Mouse (Mus musculus): ENCODE results near the gene Zbtb16.
A peak's percentile ranks its signal among the peaks of the same experiment; 100 is the strongest.

The Zbtb16 gene

DNA sequence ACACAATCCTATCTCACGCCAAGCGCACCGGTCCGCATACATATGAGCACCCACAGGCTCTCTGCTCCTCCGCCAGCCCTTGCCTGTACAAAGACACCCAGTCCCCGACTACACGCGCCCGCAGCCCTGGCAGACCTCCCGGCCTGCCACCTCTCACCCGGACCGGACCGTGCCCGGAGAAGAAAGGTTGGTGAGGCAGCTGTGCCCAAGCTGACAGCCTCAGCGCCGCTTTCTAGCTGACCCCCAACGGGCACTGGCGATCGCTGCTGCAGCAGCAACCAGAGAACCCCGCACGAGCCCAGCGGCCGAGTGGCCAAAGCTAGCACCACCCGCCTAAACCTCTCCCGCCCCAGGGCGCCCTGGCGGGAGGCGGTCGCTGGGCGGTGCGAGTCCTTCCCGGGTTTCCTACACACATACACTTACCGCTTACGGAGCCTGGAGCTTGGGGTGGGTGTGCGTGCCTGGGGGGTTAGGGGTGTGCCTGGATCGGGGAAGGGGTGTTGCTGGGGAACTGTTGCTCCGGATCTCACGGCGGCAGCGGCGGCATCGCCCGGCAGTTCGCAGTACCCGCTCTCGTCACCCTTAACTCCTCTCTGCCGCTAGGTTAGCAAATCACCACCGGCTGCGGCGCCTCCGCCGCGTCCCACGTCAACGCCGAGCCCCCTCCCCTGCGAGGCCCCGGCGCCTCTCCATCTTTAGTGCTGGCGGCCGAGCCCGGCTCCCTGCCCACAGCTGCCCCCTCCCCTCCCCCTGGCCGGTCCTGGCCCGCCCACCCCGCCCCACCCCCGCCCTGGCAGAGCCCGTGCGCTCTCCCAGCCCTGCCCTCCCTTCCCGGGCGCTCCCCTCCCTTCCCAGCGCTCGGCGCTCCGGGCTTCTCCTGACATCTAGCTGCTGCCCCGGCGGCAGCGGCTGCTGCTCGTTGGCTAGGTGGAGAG is at the start of gene Zbtb16:
Gene Zbtb16, minus strand, starts transcription at position 592 of the 935 bp plus-strand sequence.
- no peak for DNase-seq (ENCODE audit: low read depth)

DNA sequence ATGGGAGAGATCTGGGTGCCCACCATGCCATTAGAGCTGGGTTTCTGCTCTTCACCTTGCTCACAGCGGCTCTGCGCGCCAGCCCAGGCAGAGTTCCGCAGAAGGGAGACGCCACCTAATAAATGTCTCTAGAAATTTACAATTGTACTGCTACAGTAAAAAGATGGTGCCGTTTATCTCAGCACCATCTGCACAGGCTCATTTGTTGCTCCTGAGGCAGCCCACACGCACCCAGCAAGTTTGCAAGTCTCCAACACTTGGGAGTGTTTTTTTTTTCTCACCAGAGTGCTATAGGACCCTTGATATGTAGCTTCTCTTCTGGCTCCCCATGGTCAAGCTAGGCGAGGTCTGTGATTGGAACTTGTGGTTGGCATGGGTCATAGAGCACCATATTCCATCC is 36.9 kb upstream of the Zbtb16 start:
- DNase-seq (ENCODE audit: low read depth), result no peak

DNA sequence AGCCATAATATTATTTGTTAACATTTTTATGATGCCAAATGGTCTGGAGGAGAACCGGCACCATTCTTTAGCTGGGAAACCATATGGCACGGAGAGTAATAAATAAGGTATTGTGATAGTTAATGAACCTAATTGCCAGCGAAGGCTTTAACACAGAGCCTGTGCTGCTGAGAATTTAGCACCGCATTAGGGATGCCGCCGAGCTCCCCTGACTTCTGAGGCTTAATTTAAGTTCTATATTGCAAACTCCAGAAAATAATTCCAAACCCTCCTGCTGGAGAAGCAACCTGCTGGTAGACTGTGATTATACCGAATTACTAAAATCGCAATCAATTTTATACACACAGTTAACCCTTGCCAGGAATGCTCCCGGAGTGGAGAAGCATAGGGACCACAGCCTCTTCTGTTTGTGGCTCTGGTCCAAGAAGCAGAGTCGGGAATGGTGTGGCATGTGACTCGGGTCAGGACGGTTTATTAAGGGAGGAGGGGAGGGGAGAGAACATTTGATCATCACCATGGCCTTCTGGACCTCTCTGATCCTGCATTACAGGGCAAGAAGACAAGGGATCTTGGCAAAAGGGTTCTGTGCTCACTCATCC is 30.6 kb upstream of the Zbtb16 start:
- no peak for DNase-seq (ENCODE audit: low read depth)

DNA sequence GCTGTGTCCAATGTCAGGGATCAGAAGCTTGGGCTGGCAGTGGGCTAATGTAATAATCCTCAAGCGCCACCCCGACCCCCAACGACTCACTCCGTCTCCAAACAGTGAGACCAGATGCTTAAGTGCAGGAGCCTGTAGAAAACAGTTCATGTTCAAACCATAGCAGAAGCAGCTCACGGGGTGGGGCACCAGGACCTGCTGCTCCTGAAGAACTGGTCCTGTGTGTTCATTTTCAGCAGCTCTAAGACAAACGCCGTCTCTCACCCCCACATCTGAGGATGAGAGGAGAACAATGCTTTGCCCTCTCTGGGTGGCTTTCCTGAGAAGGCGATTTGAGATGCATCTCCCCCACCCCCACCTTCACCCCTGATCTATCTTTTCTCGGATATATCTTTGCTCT is 29.2 kb upstream of the Zbtb16 start:
- DNase-seq (ENCODE audit: low read depth), result no peak

DNA sequence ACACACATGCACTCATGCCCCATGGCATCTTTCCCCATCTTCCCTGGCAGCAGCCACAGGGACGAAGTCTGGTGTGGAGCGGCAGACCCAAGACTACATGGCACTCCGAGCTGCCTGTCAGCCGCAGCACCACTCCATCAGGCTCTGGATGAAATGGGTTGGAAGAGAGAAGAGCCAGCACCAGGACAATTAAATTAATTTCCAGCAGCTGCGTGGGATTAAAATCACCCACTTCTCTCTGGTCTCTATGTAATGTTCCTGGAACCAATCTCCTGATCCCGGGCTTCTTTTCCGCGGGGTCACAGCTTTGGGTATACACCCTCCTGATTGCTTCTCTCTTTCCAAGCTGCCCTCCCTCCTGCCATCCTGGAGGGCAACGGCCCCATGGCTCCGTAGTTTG is 25.5 kb upstream of the Zbtb16 start:
- no peak for DNase-seq (ENCODE audit: low read depth)

DNA sequence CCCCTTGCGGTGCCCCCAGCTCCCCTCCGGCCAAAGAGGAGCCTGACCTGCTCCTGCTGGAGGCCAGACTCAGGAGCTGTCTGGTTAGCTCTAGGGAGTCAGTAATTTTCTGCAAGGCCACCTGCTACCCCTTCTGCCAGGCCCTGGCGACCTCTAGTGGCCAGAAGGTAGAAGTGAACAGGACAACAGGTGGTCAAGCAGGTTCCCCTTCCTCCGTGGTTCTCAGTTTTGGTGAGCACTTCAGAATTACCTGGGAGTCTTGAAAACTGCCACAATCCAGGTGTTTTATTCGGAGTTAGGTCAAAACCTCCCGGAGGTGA is 24.5 kb upstream of the Zbtb16 start:
- peak; percentile 64 for DNase-seq (ENCODE audit: low read depth)

DNA sequence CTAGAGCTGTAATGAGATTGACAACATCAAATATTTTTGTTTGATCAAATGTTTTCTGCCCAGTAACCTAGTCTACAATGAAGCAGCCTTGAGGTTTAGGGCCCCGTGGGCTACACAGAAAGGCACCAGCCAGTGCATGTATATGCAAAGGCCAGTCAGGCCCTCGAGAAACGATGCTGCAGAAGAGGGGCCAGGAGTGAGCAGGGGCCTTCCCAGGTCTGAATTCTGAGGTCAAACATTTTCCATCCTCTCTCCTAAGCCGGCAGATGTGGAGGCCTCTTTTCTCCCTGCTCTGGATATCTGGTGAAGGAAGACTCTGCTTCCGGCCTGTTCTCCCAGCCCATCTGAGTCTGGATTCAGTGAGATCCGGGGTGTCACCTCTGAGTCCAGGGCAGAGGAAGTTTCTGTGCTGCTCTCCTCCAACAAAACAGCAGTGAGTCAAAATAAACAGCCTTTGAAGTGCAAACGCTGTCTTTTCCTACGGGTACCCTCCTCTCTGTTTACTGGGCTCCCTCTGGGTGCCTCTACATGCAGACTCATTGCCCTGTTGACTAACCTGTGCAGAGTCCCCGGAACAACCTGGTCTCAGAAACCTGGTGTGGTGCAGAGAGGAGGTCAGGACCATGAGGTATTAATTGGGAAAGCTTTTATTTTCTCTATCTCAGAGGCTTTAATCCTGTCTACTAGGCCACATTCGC is 24.0 kb upstream of the Zbtb16 start:
- no peak for DNase-seq (ENCODE audit: low read depth)

DNA sequence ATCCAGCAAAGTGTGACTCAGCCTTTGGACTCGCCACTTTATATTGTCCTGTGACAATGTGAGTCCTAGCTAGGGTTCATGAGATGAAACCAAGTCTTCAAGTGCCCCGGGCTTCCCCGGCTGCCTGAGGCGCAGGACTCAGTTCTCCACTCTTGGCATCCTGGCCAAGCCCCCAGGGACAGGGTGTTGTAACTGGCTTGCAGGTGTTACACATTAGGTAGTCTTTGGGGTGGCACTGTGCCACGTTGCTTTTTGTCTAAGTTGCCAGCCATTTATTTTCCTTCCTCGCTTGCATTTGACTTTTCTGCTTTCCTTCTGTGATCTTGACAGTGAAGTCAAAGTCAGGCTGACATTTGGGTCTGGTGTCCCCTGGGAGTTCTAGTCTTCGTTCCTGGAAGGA is 21.9 kb upstream of the Zbtb16 start:
- DNase-seq (ENCODE audit: low read depth), result no peak

DNA sequence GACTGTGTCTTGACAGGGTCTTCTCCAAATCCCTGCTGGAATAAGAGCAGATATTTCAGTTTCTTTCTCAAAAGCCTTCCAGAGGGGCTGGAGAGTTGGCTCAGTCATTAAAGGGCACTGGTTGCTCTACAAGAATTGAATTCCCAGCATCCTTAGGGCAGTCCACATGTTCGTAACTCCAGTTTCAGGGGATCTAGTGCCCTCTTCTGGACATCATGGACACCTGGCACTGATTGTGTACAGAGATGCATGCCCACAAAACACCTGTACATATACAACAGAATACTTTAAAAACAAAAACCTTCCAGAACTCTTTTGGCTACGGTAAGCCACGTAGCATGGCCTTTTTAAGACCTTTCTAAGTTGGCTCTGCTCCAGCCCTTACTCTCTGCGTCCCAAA is 20.2 kb upstream of the Zbtb16 start:
- DNase-seq (ENCODE audit: low read depth), result no peak

DNA sequence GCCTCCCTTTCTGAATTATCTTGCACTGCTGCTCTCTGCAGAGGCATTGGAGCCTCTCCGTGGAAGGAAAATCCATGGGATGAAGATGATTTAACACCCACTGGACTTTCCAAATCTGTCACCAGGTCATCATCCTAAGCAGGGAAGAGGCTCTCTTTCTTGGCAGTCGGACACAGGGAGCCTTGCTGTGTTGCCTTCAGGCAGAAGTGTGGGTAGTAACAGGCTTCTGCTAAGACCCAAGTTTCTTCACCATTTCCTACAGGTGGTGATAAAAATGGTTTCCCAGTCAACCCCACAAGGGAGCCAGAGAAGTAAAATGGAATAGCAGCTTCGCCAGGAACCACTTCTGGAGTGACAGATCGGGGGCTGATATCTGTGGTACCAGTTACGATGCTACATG is 13.5 kb upstream of the Zbtb16 start:
- DNase-seq (ENCODE audit: low read depth), result no peak

DNA sequence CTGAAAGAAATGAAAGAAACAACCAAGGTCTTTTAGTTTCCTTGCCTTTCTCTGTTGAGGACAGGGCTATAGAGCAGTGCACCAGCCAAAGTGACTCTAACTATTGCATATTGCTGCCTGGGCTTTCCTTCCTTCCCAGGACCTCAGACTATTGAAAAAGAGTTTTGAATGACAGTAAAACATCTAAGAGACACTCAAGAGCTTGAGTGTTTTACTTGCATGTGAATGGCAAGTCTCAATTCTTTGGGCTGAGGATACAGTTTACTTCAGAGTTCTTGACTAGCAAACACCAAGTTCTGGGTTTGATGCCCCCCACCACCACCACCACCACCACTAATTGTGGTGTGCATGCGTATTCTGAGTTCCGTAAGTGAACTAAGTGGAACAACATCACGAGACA is 3.5 kb upstream of the Zbtb16 start:
- DNase-seq (ENCODE audit: low read depth), result no peak

DNA sequence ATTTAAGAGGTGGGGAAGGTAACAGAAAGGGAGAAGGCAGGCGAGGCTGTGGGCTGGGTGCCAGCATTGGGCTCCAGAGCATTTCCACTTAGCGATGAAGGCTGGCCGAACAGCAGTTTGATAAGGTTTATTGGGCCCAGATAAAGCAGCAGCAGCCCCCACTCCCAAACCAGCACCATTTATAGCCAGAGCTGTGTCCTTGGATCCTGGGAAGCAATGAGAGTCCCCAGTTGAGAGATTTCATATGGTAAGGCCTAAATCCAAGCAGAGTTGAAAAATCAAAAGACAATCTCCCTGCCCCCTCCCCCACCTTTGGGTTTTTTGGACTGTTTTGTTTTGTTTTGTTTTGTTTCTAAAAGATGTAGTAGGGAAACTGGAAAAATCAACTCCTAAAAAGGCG is 2.3 kb upstream of the Zbtb16 start:
- no peak for DNase-seq (ENCODE audit: low read depth)

DNA sequence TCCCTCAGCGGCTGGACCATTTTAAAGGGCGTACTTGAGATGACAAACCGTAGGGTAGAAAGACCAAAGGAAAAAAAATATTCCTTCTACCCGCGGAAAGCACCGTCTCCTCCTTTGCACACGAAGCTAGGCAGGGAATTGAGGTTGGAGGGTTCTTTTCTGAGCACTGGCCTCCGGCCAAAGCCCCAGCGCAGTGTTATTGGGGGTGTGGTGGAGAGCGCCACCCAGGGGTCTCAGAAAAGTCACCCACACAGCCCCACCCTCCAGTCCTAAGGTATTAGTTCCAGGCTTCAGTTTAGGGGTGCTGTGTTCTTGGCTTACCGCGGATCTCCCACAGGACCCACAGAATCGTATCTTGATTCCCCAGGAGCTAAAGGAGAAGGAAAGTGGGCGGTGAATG is 1.2 kb upstream of the Zbtb16 start:
- no peak for DNase-seq (ENCODE audit: low read depth)

DNA sequence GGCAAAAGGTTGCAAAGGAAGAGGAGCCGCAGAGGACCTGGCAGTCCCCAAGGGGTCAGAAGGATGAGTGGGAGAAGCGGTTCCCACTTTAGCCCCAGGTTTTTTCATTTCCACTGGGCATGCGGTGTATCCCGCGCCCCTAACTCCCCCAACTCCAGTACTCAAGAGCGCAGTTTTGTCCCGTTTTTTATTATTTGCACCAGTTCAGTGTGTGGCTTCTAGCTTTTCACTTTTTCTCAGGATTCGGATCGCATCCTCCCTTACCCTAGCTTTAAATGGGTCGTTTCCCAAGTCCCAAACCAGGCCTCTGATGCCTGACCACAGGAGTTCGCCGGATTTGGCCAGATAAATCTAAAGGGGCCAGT is 526 bp upstream of the Zbtb16 start:
- DNase-seq (ENCODE audit: low read depth), result no peak

DNA sequence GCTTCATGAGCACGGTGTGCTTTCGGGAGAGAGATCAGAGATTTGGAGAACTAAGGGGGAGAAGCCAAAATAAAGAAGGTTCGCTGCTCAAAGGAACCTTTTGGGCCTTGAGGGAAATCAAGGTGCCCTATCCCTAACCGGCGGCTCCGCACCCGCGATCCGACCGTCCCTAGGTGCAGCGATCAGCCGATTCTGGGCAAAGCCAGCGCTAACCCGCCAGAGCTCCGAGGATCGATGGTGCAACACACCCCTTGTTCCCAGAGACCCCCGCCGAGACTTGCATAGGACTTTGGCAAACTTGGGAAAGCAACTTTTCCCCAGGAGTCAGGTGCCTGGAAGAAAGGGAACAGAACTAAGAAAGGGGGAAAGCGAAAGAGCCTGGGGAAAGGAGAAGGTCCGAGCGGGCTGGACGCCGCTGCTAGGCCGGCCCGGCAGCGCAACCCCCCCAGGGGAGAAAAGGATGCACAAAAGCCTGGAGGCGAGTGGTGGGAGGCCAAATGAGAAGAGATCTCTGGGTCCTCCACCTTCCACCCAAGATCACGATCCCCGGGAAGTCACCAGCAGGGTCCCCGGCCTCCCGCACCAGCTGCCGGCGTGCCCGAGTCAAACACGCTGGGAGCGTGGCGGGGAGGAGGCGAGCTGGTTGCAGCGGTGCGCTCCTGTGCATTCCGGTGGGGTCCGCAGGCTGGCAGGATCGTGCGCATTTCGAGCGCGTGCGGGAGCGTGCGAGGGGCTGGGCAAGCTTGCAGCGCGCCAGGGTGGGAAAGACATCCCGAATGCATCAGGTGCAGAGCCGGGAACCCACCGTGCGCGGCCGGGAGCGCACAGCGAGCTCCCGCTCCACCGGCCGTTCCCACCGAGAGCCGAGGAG is 1.2 kb downstream of the Zbtb16 start:
- no peak for DNase-seq (ENCODE audit: low read depth)

DNA sequence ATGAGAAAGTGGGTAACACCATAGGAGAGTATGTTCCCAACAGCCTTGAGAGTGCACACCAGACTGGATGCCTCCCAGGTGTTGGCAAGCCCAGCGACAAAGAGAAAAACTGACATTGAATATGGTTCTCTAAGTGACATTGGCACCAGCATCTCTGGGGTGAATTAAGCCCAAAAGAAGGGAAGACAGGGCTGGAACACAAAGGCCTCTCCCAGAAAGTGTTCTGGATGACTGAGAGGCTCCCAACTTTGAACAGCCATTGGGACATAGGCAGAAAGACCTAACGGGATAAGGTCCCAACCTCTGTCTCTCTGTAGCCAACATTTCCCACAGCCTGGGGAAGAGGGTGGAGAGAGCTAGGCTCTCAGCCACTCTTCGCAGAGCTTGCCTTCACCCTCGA is 2.0 kb downstream of the Zbtb16 start:
- DNase-seq (ENCODE audit: low read depth), result no peak

DNA sequence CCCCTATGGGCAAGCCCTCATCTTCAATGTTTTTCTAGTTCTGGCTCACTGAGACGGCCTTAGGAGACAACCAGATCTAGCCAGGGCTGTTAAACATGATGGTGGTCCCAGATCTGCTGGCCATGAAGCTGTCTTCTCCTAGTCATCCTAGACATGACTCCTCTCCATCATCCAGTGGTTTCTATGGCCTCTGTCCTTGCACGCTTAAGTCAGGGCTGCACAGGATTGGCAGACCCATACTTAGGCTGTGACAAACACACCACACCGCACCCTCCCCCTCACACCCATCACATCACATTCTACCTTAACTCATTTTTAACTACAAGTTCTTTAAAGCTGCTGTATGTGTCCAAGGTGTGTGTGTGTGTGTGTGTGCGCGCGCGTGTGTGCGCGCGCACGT is 2.5 kb downstream of the Zbtb16 start:
- DNase-seq (ENCODE audit: low read depth), result no peak

DNA sequence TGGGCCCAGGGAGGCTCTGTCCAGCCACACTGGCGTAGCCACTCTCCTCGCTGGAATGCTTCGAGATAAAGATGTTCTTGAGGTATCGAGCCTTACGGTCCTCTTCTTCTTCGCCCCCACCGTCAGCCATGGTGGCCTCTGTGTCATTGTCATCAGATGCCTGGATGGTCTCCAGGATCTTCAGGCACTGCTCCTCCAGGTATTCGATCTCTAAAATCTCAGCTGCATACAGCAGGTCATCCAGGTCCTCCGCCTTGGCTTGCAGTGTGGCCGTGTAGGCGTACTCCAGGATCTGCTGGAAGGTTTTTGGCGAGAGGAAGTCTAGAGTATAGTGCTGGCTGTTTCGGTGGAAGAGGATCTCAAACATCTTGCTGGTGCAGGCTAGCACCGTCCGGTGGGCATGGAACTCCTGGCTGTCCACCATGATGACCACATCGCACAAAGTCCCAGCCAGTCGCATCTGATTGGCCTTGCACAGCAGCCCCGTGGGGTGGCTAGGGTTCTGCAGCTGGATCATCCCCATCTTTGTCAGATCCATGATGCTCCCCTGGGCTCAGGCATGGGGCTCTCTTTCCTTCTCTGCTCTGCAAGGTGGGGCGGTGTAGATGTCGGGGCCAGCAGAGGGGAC is 3.4 kb downstream of the Zbtb16 start:
- DNase-seq (ENCODE audit: low read depth), result no peak

DNA sequence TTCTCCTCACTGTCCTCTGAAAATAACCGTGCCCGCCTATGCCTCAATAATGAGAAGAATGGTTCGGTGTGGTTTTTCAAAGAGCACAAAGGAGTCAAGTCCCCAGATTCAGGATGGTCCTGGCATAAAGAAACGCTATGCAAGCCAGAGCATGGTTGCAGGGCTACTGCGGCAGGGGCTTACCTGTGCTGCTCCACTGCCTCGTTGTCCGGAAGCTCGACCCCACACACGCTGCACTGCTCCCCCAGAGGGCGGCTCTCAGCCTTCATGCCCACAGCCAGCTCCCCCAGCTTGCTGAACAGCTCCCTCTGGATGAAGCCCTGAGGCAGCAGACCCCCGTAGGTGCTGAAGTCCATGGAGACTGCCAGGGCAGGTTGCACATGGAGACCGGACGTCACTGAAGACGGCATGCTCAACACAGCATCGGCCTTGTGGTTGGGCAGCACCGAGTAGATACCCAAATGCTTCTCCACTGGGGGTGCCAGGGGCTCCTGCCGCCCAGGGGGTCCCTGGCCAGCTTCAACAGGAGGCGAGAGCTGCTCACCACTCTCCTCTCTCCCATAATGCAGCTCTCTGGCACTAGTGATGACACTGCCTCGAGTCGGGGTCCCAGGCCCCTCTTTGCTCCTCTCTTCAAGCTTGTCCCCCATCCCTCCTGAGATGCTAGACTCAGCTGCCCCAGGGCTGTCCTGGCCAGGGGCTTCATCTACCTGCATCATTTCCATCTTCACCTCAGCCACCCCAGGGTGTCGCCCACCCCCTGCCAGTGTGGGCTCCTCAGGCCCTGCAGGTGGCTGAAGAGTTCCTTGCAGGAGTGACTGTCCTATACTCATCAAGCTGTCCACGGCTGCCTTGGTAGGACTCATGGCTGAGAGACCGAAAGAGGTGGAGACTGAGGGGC is 4.2 kb downstream of the Zbtb16 start:
- no peak for DNase-seq (ENCODE audit: low read depth)

DNA sequence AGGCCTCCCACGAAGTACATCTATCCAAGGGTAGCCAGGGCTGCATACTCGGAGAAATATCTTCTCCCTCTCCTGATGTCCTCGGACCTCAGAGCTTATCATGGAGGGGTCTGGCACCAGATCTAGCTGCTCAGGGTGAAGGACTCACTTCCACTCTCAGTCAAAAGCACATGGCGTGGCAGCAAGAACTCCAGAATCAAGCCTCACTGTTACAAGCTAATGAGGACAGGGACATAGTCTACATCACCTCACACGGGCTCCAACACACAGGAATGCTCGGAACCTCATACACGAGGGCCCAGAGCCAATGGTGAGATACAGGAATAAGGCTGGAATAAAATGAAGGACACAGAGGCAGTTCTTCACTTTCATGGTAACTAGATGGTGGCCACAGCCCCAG is 7.2 kb downstream of the Zbtb16 start:
- no peak for DNase-seq (ENCODE audit: low read depth)

DNA sequence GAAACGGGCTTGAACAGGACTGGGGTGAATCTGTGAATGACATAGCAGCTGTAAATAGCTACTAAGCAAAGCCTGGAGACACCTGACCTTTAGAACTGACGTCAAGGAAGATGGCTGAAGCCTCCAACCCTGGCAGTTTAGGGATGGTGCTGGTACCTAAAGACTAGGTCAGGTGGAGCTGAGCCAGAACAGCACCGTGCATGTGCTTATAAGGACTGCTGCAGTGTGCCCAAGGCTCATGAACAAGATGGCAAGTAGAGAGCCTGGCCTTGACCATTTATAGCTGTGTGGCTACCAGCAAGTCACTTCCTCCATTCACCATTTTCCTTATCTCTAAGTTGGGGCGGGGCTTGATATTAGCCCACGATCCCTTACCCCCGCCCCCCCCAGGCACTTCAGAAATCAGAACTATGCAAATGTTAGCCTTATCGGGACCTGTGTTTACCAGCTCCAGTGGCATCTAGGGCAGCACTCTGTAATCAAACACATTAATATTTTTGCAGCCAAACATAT is 9.6 kb downstream of the Zbtb16 start:
- no peak for DNase-seq (ENCODE audit: low read depth)
